Mouse (Mus musculus) embryonic fibroblast, embryonic 13.5 days (primary cell): Measurements from ENCODE around the gene Gcsam.

Experiments
- CTCF ChIP-seq: IDR thresholded peaks from 2 replicates; pipeline ENCODE4 v1.5.1; 2011; ENCODE audit warnings: mild to moderate bottlenecking, control low read depth, low read length, moderate library complexity, borderline replicate concordance; ENCODE audit not compliant: insufficient read depth
- POLR2A ChIP-seq: IDR thresholded peaks from 2 replicates; pipeline ENCODE4 v1.6.1; 2011; ENCODE audit warnings: low read depth, mild to moderate bottlenecking, control low read depth, low read length, moderate library complexity

- TF ChIP-seq CTCF: no peak
- TF ChIP-seq POLR2A: no peak
Observed at GRCm38 (mm10) chr16:45635826-45636225, 25.6 kb downstream of the Gcsam start.
